Mouse (Mus musculus) olfactory bulb, adult 2 months (tissue): Measurements from ENCODE around the gene Spata2. TPM values are rescaled to one million over a fixed set of nuclear protein-coding genes. Genes with fewer than 3 reads are reported as not detected.

ENCODE experiments used
- H3K27ac ChIP-seq: fragments of 200-500 bp; 2 replicates; pipeline ENCODE4 v1.5.1; 2012; ENCODE audit warnings: low read depth, low read length; ENCODE audit not compliant: insufficient read depth
- H3K4me1 ChIP-seq: fragments of 200-500 bp; 2 replicates; pipeline ENCODE4 v1.6.1; 2012; ENCODE audit warnings: low read length; ENCODE audit not compliant: control insufficient read depth, insufficient read depth
- H3K4me3 ChIP-seq: fragments of 200-500 bp; 2 replicates; pipeline ENCODE4 v1.5.1; 2012; ENCODE audit warnings: mild to moderate bottlenecking, low read depth, low read length, moderate library complexity; ENCODE audit not compliant: insufficient read depth
- CTCF ChIP-seq: fragments of 200-500 bp; IDR thresholded peaks from 2 replicates; pipeline ENCODE4 v1.5.1; 2012; ENCODE audit warnings: low read depth, mild to moderate bottlenecking, low read length, moderate library complexity; ENCODE audit not compliant: insufficient read depth
- POLR2A ChIP-seq: fragments of 200-500 bp; IDR thresholded peaks from 2 replicates; pipeline ENCODE4 v1.6.1; 2012; ENCODE audit warnings: mild to moderate bottlenecking, low read depth, low read length, moderate library complexity; ENCODE audit not compliant: insufficient read depth
- WGBS: fragments of 180-500 bp; shearing (Covaris S2); methylation state at CpG from one replicate; pipeline ENCODE4 v1.1.7; 2018; 5-methylcytosine and 5-hydroxymethylcytosine counted together
- polyA plus RNA-seq: library from polyadenylated mRNA; stranded (reverse); fragments of >200 nt; gene quantifications from 2 replicates; pipeline ENCODE4 v1.2.4, GENCODE M21; 2012; ENCODE audit warnings: low replicate concordance; ENCODE audit not compliant: missing spikeins, insufficient read depth, insufficient read length

Spata2 gene
- polyA plus RNA-seq, 1 experiment: not detected

DNA sequence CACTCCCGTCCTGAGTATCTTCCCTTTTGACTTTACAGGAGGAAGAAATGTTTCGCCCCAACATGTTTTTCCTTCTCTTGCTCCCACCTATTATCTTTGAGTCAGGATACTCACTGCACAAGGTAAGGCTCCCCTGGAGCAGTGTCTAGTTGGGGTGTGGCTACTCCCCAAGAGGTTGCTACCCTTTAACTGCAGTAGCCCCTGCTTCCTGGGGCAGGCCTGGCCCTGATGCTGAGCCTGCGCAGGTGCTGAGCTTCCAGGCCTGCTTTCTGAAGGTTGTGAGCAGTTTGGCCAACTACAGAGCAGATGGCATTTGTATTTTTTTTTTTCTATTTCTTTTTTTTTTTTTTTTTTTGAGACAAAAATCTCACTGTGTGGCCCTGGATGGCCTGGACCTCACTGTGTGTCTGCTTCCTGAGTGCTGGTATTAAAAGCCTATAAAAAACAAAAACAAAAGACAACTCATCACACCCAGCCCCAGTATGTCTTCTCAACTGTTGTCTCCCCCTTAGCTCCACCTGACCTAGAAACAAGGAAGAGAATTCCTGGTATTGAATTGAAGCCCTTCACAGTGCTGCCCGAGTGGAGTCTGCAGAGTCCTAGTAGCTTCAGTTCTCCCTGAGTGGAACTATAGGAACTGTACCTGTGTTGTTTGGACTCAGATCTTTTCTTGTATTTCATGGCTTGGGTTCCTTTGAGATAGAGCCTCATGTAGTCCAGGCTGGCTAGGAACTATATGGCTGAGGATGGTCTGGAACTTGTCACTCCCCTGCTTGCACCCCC is 49.1 kb downstream of the Spata2 start:
- H3K4me3 ChIP-seq: no peak overlapping the region

DNA sequence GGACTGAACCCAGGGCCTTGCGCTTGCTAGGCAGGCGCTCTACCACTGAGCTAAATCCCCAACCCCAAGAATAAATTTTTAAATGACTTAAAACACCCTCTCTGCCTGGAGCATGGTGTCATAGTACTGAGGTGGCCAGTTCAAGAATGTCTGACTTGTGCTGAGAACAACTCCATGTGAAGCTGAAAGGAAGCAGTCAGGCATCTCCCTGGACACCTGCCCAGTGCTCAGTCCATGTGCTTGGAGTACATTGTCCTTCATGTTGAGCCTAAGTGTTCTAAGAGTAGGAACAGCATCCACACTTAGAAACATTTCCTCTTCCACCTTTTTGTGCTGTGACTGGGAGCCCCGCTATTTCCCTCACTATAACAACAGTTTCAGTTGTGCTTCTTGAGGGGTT is 53.3 kb downstream of the Spata2 start:
- TF ChIP-seq POLR2A (no peak), CTCF (no peak)
- 94% methylated on average over 3 of the region's 3 CpGs for WGBS
- no peak overlapping the region for H3K27ac ChIP-seq
- no peaks in the 10 kb centered on the region for H3K4me1 ChIP-seq
- no peak overlapping the region for H3K4me3 ChIP-seq

More for the DNA sequence above, 49.1 kb downstream of the Spata2 start:
- H3K27ac ChIP-seq: no peak overlapping the region
- TF ChIP-seq POLR2A: no peak
- TF ChIP-seq CTCF: no peak
- peaks cover 16% of the 10 kb centered on the region for H3K4me1 ChIP-seq
- WGBS: 93% methylated on average over 4 of the region's 4 CpGs

DNA sequence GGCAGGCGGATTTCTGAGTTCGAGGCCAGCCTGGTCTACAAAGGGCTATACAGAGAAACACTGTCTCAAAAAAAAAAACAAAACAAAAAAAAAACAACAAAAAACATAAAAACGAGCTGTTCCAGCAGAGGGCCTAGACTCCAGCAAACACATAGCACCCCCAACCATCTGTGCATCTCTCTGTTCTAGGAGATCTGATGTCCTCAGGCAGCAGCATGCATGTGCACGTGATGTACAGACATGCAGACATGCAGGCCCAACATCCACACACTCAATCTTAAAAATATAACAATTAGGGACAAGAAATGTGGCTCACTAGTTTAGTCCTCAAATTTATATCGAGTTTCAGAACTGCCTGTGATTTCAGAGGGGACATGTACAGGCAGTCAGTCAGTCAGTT is 56.3 kb downstream of the Spata2 start:
- 82% methylated on average over 5 of the region's 5 CpGs for WGBS
- H3K27ac ChIP-seq: no peak overlapping the region
- H3K4me3 ChIP-seq: no peak overlapping the region
- TF ChIP-seq CTCF: no peak
- no peak for TF ChIP-seq POLR2A
- no peaks in the 10 kb centered on the region for H3K4me1 ChIP-seq

DNA sequence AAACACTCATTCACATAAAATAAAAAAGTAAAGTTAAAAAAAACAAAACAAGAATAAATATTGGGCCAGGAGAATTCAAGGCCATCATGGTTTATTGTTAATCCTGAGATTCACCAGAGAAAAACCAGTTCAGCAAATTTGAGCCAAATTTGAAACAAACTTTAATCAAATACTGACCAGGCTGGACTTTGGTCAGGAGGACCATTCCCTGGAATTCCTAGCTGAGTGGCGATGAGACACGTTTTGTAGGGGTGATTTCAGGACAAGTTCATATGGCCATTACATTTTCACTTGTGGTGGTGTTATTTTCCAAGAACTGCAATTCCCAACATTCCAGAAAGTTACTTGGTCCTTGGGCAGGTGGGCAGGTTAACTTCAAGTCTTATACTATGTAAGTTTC is 57.1 kb downstream of the Spata2 start:
- no peak overlapping the region for H3K4me3 ChIP-seq
- WGBS: 94% methylated on average over 2 of the region's 2 CpGs
- no peaks in the 10 kb centered on the region for H3K4me1 ChIP-seq
- TF ChIP-seq CTCF: no peak
- no peak for TF ChIP-seq POLR2A
- H3K27ac ChIP-seq: no peak overlapping the region

DNA sequence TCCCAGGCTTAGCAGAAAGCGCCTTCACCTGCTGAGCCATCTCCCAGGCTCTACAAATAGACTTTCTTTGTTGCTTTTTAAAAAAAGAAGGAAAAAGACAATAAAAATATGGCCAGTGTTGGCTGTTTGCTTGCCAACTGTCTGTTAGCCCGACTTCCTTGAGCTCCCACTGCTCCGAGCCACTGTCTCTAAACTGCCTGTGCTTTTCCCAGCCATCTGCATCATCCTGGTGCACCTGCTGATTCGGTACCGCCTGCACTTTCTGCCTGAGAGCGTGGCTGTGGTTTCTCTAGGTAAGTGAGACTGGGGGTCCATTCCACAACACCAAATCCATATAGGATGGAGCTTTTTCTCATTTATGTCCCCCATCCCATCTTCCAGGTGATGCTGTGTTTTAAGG is 58.1 kb downstream of the Spata2 start:
- H3K27ac ChIP-seq: no peak overlapping the region
- 85% methylated on average over 6 of the region's 6 CpGs for WGBS
- no peak for TF ChIP-seq POLR2A
- no peak for TF ChIP-seq CTCF
- no peak overlapping the region for H3K4me3 ChIP-seq
- no peaks in the 10 kb centered on the region for H3K4me1 ChIP-seq

DNA sequence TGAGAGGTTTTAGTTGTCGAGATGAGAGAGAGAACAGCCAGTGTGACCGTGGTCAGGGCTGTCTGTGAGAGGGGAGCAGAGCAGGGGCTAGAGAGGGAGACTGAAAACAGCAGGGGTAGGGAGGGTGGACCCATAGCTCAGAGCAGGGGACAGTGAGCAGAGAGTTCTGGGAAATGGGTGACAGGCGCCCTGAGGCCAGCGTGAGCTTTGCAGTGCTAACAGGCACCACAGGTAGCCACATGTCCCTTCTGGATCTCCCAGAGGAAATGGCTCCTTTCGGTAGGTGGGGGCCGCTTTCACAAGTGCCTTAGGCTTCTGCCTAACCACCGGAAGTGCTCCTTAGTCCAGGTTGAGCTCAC is 61.3 kb downstream of the Spata2 start:
- Histone ChIP-seq H3K4me1 (no peaks in the 10 kb centered on the region), H3K4me3 (no peak overlapping the region), H3K27ac (no peak overlapping the region)
- TF ChIP-seq POLR2A (no peak), CTCF (no peak)
- WGBS: 88% methylated on average over 7 of the region's 7 CpGs

Other genes with a start within 250 kb of the Spata2 start
- not detected in 2 replicates for gene B4galt5, start 143.7 kb downstream of the Spata2 start, polyA plus RNA-seq
- not detected in 2 replicates for gene Slc9a8, start 71.2 kb downstream of the Spata2 start, polyA plus RNA-seq
- gene Rnf114, start 242 bp downstream of the Spata2 start, polyA plus RNA-seq: not detected in 2 replicates
- not detected in 2 replicates for gene Snai1, start 45.3 kb upstream of the Spata2 start, polyA plus RNA-seq
- gene Ube2v1, start 139.2 kb upstream of the Spata2 start, polyA plus RNA-seq: not detected in 2 replicates
- not detected in 2 replicates for gene Gm20431, start 168.6 kb upstream of the Spata2 start, polyA plus RNA-seq
- gene Cebpb, start 196.0 kb upstream of the Spata2 start, polyA plus RNA-seq: not detected in 2 replicates
- 167 TPM in 1 of 2 replicates, not detected in the other for gene Tmem189, start 196.9 kb upstream of the Spata2 start, polyA plus RNA-seq